Mouse (Mus musculus): ENCODE data around the gene Mymx. TPM values are rescaled to one million over a fixed set of nuclear protein-coding genes. Genes with fewer than 3 reads are reported as not detected.

The Mymx gene
- polyA plus RNA-seq, 1 experiment = 5.8 TPM

DNA sequence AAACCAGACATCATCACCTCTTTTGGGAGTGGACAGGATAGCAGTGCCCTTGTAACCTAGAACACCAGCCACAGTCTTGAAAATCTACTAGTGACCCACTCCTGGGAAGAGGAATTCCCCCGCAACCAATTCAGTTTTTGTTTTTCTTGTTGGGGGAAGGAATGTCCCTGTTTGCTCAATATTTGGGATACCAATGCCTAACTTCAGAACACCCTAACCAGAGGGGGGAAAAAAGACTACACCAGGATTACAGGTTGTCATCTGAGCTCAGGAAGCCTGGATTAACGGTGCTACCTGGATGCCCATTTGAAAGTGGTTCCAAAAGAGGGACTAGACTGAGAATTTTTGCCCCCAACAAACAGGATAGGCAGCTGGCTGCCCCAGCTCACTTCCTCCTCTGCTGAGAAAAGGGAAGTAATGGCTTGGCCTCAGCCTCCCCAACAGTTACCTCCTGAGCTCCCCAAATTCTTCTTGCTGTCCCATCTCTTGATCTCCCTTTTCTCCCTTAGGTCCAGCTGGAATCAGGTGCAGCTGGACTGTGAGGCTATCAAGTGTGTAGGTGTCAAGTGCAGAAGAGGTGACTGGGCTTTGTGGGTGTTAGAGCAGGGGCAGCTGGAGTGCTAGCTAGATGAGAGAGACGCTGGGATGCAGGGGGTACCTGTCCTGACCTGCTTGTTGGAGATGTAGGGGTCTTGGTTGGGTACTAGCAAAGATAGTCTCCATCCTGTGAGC lies 45.2 kb downstream of the Mymx start:
- WGBS = 68% methylated on average over 3 of the region's 3 CpGs
- TF ChIP-seq POLR2A (IDR thresholded peaks at IDR 0.05; ENCODE audit: low read depth, low read length) (no peak), CTCF (IDR thresholded peaks at IDR 0.05; ENCODE audit: extremely low read depth, insufficient read length, insufficient replicate concordance, low read depth, low read length) (no peak)
- peak overlapping the region; percentile 61 for H3K27ac ChIP-seq (ENCODE audit: insufficient read depth, low read depth, low read length)

DNA sequence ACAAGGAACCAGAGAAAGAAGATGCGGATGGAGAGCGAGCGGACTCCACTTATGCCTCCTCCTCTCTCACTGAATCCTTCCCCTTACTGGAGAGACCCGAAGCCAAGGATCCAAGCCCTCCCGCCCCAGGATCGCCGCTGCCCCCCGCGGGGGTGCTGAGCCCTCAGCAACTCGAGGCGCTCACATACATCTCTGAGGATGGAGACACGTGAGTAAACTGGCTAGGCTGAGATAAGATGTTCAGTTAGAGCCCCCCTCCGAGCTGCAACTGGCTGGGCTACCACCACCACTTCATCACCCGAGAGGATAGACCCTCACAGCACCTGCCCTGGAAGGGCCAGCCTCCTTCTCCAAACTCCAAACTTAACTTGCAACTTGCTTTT lies 45.8 kb downstream of the Mymx start:
- TF ChIP-seq CTCF (IDR thresholded peaks at IDR 0.05; ENCODE audit: extremely low read depth, insufficient read length, insufficient replicate concordance, low read depth, low read length) (no peak), POLR2A (IDR thresholded peaks at IDR 0.05; ENCODE audit: low read depth, low read length) (no peak)
- peaks cover 7% of the 10 kb centered on the region for H3K4me1 ChIP-seq (ENCODE audit: control insufficient read depth, insufficient read depth, insufficient read length, low read length)
- 1% methylated on average over 14 of the region's 14 CpGs for WGBS
- H3K36me3 ChIP-seq (ENCODE audit: control insufficient read depth, insufficient read depth, low read length) = no peaks in the 10 kb centered on the region
- peaks cover 5% of the 10 kb centered on the region; the same call in 1 of the 2 replicates for H3K27me3 ChIP-seq (ENCODE audit: control insufficient read depth, insufficient read depth, low read length)
- peak overlapping the region; percentile 61; the same call in 1 of the 2 replicates for H3K27ac ChIP-seq (ENCODE audit: insufficient read depth, low read depth, low read length)
- peak overlapping the region; percentile 75 for H3K4me3 ChIP-seq (ENCODE audit: low read depth, low read length)

More for the DNA sequence above, 45.2 kb downstream of the Mymx start:
- Histone ChIP-seq H3K27me3 (ENCODE audit: control insufficient read depth, insufficient read depth, low read length) (no peaks in the 10 kb centered on the region; the same call in 1 of the 2 replicates), H3K4me3 (ENCODE audit: low read depth, low read length) (peak overlapping the region; percentile 75), H3K4me1 (ENCODE audit: control insufficient read depth, insufficient read depth, insufficient read length, low read length) (peaks cover 7% of the 10 kb centered on the region), H3K36me3 (ENCODE audit: control insufficient read depth, insufficient read depth, low read length) (no peaks in the 10 kb centered on the region)

DNA sequence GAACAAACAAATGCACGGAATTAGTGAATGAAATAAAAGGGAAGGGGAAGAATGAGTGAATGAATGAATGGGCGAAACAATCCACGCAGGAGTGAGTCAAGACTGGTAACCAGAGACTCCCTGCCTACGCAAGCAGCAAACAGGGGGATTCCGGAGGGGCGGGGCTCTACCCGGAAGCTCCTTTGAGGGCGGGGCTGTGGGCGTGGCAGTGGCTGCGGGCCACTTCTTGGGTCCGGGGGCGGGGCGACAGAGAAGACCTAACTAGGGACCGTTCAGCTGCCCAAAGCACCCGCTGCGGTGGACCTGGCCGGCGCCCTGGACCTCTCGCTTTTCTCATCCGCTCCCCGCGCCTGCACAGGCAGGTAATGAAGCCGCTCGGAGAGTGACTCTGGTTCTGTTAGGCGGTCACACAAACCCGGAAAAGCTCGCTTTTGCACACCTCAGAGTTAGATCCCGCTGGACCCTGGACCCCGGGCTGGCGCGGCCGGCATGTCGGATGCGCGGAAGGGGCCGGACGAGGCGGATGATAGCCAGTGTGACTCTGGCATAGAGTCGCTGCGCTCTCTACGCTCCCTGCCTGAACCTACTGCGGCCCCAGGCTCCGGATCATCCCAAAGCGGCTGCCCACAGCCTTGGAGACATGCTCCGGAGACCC lies 46.3 kb downstream of the Mymx start, which contains the start of gene Nfkbie:
TSS of gene Nfkbie (plus strand) at position 252 of the 655 bp plus-strand sequence.
- peak within 1 kb of the TSS; percentile 61; the same call in 1 of the 2 replicates for H3K27ac ChIP-seq (ENCODE audit: insufficient read depth, low read depth, low read length)
- TF ChIP-seq CTCF (IDR thresholded peaks at IDR 0.05; ENCODE audit: extremely low read depth, insufficient read length, insufficient replicate concordance, low read depth, low read length) (no peak), POLR2A (IDR thresholded peaks at IDR 0.05; ENCODE audit: low read depth, low read length) (peak; percentile 82)
- 1% methylated on average over 45 of the region's 45 CpGs for WGBS
- H3K4me3 ChIP-seq (ENCODE audit: low read depth, low read length) = peak within 1 kb of the TSS; percentile 75
- H3K36me3 ChIP-seq (ENCODE audit: control insufficient read depth, insufficient read depth, low read length) = no peaks in the 10 kb centered on the region
- peaks cover 7% of the 10 kb centered on the region for H3K4me1 ChIP-seq (ENCODE audit: control insufficient read depth, insufficient read depth, insufficient read length, low read length)
- peaks cover 10% of the 10 kb centered on the region; the same call in 1 of the 2 replicates for H3K27me3 ChIP-seq (ENCODE audit: control insufficient read depth, insufficient read depth, low read length)

DNA sequence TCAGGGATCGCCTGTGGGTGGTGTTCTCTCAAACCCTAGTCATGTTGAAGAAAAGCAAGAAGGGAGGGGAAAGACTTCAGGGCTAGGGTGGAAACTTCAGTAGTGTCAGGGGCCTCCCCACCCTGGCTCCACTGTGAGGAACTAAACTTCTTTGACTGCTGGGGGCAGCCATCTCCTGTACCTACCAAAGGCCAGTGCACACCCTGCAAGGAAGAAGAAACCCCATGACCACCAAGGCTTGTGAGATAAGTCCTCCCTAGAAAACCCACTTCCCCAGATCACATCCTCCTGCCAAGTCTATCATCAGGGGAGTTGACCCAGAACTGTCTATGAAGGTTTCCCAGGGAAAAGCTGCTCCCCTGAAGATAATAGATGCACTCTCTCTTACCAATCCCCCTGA lies 47.5 kb downstream of the Mymx start:
- peaks cover 19% of the 10 kb centered on the region for H3K27me3 ChIP-seq (ENCODE audit: control insufficient read depth, insufficient read depth, low read length)
- WGBS = 43% methylated on average over 1 of the region's 1 CpGs
- TF ChIP-seq POLR2A (IDR thresholded peaks at IDR 0.05; ENCODE audit: low read depth, low read length) (no peak), CTCF (IDR thresholded peaks at IDR 0.05; ENCODE audit: extremely low read depth, insufficient read length, insufficient replicate concordance, low read depth, low read length) (no peak)
- H3K4me3 ChIP-seq (ENCODE audit: low read depth, low read length) = no peak overlapping the region
- H3K27ac ChIP-seq (ENCODE audit: insufficient read depth, low read depth, low read length) = no peak overlapping the region
- H3K4me1 ChIP-seq (ENCODE audit: control insufficient read depth, insufficient read depth, insufficient read length, low read length) = peaks cover 7% of the 10 kb centered on the region
- no peaks in the 10 kb centered on the region for H3K36me3 ChIP-seq (ENCODE audit: control insufficient read depth, insufficient read depth, low read length)

DNA sequence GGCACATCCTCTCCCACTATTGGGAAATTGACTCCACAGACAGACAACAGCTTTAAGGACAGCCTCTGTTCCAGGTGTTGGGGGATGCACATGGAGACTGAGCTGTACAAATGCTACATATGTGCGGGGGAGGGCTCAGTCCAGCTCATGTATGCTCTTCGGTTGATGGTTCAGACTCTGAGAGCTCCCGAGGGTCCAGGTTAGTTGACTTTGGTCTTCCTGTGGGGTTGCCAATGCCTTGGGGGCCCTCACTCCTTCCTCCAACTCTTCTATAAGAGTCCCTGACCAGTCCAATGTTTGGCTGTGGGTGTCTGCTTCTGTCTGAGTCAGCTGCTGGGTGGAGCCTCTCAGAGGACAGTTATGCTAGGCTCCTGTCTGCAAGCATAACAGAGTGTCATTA lies 48.8 kb downstream of the Mymx start:
- Histone ChIP-seq H3K36me3 (ENCODE audit: control insufficient read depth, insufficient read depth, low read length) (no peaks in the 10 kb centered on the region), H3K4me1 (ENCODE audit: control insufficient read depth, insufficient read depth, insufficient read length, low read length) (peaks cover 3% of the 10 kb centered on the region), H3K27me3 (ENCODE audit: control insufficient read depth, insufficient read depth, low read length) (peaks cover 31% of the 10 kb centered on the region), H3K4me3 (ENCODE audit: low read depth, low read length) (no peak overlapping the region), H3K27ac (ENCODE audit: insufficient read depth, low read depth, low read length) (no peak overlapping the region)
- WGBS = 79% methylated on average over 3 of the region's 3 CpGs
- no peak for TF ChIP-seq POLR2A (IDR thresholded peaks at IDR 0.05; ENCODE audit: low read depth, low read length)

DNA sequence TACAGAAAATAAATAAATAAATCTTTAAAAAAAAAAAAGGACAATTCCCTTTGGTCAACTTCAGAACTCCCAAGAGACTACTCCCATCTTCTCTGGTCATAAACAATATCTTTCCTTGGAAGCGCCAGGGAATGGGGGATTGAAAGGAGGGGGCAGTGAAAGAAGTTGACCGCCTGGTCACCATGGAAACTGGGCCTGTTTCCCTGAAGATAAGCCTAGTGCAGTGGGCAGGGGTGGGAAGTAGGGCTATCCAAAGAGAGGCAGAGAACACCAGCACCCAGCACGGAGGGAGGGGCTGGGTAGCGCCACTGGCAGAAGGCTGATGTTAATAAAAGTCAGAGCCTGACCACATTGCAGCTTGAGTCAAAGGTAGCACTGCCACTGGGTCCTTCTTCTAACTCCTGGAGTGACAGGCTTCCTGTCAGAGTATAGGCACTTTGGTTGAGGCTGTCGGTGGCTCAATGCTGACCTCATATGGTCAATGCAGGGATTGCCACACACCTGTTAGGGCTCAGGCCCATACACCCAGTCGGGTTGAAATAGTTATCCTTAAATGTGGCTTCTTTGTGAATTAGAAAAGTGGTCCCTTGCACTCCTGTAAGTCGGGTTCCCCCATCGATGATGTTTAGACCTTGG lies 50.0 kb downstream of the Mymx start:
- Histone ChIP-seq H3K27ac (ENCODE audit: insufficient read depth, low read depth, low read length) (no peak overlapping the region), H3K36me3 (ENCODE audit: control insufficient read depth, insufficient read depth, low read length) (no peaks in the 10 kb centered on the region), H3K4me3 (ENCODE audit: low read depth, low read length) (no peak overlapping the region), H3K4me1 (ENCODE audit: control insufficient read depth, insufficient read depth, insufficient read length, low read length) (peaks cover 3% of the 10 kb centered on the region), H3K27me3 (ENCODE audit: control insufficient read depth, insufficient read depth, low read length) (peaks cover 42% of the 10 kb centered on the region)
- WGBS = 10% methylated on average over 8 of the region's 8 CpGs
- TF ChIP-seq CTCF (IDR thresholded peaks at IDR 0.05; ENCODE audit: extremely low read depth, insufficient read length, insufficient replicate concordance, low read depth, low read length) (peak; percentile 85; the same call in 1 of the 2 replicates), POLR2A (IDR thresholded peaks at IDR 0.05; ENCODE audit: low read depth, low read length) (no peak)

Measured in small intestine, adult 2 months (tissue).